Mouse (Mus musculus): ENCODE results near the gene Sumo1. TPM values are rescaled to one million over a fixed set of nuclear protein-coding genes. Genes with fewer than 3 reads are reported as not detected.
A peak's percentile ranks its signal among the peaks of the same experiment; 100 is the strongest.

Sumo1 gene
- polyA plus RNA-seq, 1 experiment: 116 TPM

GRCm38 (mm10) chr1:59684819-59685755, 14.5 kb upstream of the Sumo1 start, which contains the start of gene Nop58:
Gene Nop58 (plus strand): TSS chr1:59684971.
- Histone ChIP-seq H3K27ac (ENCODE audit: insufficient read depth, low read length) (peak within 1 kb of the TSS; percentile 66; the same call in 1 of the 2 replicates), H3K4me1 (ENCODE audit: control insufficient read depth, insufficient read depth, low read length) (peaks cover 4% of the 10 kb centered on the region; the same call in 1 of the 2 replicates), H3K27me3 (ENCODE audit: control insufficient read depth, insufficient read depth, low read length) (no peaks in the 10 kb centered on the region), H3K4me3 (replicated peaks; ENCODE audit: insufficient read depth, low read depth, low read length) (peak within 1 kb of the TSS; percentile 94)
- TF ChIP-seq POLR2A (IDR thresholded peaks at IDR 0.05; ENCODE audit: borderline replicate concordance, insufficient read depth, low read length): peak; percentile 88
- no peak for TF ChIP-seq CTCF (IDR thresholded peaks at IDR 0.05; ENCODE audit: borderline replicate concordance, insufficient read depth, low read depth, low read length)
- under 1% methylated on average over 49 of the region's 49 CpGs for WGBS
- DNase-seq: peak; percentile 89 to 94

DNA sequence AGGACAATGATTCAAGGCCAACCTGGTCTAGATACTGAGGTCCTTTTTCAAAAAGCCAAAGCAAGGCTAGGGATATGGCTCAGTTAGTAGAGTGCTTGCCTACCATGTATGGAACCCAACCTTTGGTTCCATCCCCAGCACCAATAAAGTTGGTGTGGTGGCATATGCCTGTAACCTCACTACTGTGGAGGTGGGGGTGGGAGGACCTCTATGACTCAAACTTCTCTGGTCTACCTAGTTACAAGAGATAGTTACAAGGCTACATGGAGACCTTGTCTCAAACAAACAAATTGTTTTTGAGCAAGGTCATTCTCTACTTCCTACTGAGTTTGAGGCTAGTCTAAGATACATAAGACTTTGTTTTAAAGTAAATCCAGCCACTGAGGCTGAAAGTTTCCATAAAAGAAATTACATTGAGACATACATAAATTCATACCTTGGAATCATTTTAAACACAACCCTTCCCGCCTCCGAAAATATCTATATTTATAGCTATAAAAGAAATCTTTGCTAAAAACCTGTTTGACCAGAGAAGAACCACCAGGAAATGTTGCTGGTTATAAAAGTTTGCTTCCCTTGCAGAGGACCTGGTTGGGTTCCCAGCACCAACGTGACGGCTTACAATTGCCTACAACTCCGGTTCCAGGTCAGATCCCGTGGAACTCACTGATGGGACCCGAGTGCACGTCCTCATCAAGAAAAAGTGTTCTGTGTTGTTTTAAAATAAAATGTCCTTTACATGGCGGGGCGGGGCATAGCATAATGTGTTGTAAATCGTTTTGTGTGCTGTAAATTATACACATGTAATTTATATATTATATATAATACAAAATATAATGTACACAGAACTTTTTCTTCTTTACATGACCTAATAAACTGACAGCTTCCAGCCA, 13.5 kb upstream of the Sumo1 start:
- Histone ChIP-seq H3K4me3 (replicated peaks; ENCODE audit: insufficient read depth, low read depth, low read length) (peak overlapping the region; percentile 84), H3K27me3 (ENCODE audit: control insufficient read depth, insufficient read depth, low read length) (no peaks in the 10 kb centered on the region), H3K4me1 (ENCODE audit: control insufficient read depth, insufficient read depth, low read length) (peaks cover 4% of the 10 kb centered on the region; the same call in 1 of the 2 replicates), H3K27ac (ENCODE audit: insufficient read depth, low read length) (no peak overlapping the region; the same call in 1 of the 2 replicates)
- 8% methylated on average over 11 of the region's 11 CpGs for WGBS
- peak in 1 of 2 experiments; percentile 44 for DNase-seq
- TF ChIP-seq POLR2A (IDR thresholded peaks at IDR 0.05; ENCODE audit: borderline replicate concordance, insufficient read depth, low read length): no peak
- no peak for TF ChIP-seq CTCF (IDR thresholded peaks at IDR 0.05; ENCODE audit: borderline replicate concordance, insufficient read depth, low read depth, low read length)

GRCm38 (mm10) chr1:59673661-59674060, 3.0 kb upstream of the Sumo1 start:
- WGBS: 96% methylated on average over 2 of the region's 2 CpGs
- Histone ChIP-seq H3K4me1 (ENCODE audit: control insufficient read depth, insufficient read depth, low read length) (no peaks in the 10 kb centered on the region), H3K27me3 (ENCODE audit: control insufficient read depth, insufficient read depth, low read length) (no peaks in the 10 kb centered on the region), H3K4me3 (replicated peaks; ENCODE audit: insufficient read depth, low read depth, low read length) (no peak overlapping the region), H3K27ac (ENCODE audit: insufficient read depth, low read length) (no peak overlapping the region)
- DNase-seq: no peak
- TF ChIP-seq CTCF (IDR thresholded peaks at IDR 0.05; ENCODE audit: borderline replicate concordance, insufficient read depth, low read depth, low read length) (no peak), POLR2A (IDR thresholded peaks at IDR 0.05; ENCODE audit: borderline replicate concordance, insufficient read depth, low read length) (no peak)

- Histone ChIP-seq H3K4me3 (replicated peaks; ENCODE audit: insufficient read depth, low read depth, low read length) (peak overlapping the region; percentile 83), H3K4me1 (ENCODE audit: control insufficient read depth, insufficient read depth, low read length) (no peaks in the 10 kb centered on the region), H3K27me3 (ENCODE audit: control insufficient read depth, insufficient read depth, low read length) (no peaks in the 10 kb centered on the region), H3K27ac (ENCODE audit: insufficient read depth, low read length) (peak overlapping the region; percentile 11)
- WGBS: under 1% methylated on average over 53 of the region's 54 CpGs
- peak; percentile 49 to 60 for DNase-seq
- TF ChIP-seq CTCF (IDR thresholded peaks at IDR 0.05; ENCODE audit: borderline replicate concordance, insufficient read depth, low read depth, low read length) (no peak), POLR2A (IDR thresholded peaks at IDR 0.05; ENCODE audit: borderline replicate concordance, insufficient read depth, low read length) (no peak)
Observed at GRCm38 (mm10) chr1:59669962-59670630, 538 bp downstream of the Sumo1 start.

DNA sequence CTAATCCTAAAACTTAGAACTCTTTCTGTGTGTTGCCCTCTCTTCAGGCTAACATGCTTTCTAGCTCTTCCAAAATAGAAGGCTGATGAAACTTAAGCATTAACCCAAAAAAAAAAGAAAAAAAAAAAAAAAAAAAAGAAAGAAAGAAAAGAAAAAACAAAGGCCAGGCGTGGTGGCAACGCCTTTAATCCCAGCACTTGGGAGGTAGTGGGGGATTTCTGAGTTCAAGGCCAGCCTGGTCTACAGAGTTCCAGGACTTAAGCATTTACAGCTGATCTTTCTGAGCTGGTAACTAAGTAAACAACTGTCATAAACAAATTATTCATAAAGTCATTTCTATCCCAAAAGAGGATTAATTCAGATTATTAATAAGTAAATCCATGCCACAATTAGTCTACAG, 1.8 kb downstream of the Sumo1 start:
- Histone ChIP-seq H3K27me3 (ENCODE audit: control insufficient read depth, insufficient read depth, low read length) (no peaks in the 10 kb centered on the region), H3K27ac (ENCODE audit: insufficient read depth, low read length) (no peak overlapping the region), H3K4me1 (ENCODE audit: control insufficient read depth, insufficient read depth, low read length) (no peaks in the 10 kb centered on the region), H3K4me3 (replicated peaks; ENCODE audit: insufficient read depth, low read depth, low read length) (no peak overlapping the region)
- DNase-seq: no peak
- 82% methylated on average over 2 of the region's 2 CpGs for WGBS
- TF ChIP-seq CTCF (IDR thresholded peaks at IDR 0.05; ENCODE audit: borderline replicate concordance, insufficient read depth, low read depth, low read length) (no peak), POLR2A (IDR thresholded peaks at IDR 0.05; ENCODE audit: borderline replicate concordance, insufficient read depth, low read length) (no peak)

DNA sequence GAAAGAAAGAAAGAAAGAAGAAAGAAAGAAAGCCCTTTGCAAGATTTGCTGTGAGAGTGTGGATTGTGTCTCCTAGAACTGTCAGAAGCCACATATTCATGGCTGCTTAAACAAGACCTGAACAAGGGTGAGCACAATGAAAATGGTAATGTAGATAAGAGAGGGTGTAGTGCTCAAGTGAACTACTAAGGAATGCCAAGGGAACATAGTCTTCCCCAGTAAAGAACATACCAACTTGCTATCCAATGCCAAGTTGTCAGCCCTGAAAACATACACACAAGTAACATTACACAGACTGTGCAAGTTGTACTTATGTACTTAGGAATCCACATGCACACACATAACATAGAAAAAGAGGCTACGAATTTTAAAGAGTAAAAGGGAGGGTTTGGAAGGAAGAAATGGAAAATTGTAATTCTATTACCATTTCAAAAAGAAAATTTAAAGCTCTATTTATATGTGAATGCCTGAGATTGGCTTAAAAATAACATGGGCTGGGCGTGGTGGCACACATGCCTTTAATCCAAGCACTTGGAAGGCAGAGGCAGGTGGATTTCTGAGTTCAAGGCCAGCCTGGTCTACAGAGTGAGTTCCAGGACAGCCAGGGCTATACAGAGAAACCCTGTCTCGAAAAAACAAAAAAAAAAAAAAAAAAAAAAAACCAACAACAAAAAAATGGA, 7.0 kb downstream of the Sumo1 start:
- no peak overlapping the region for H3K4me3 ChIP-seq (replicated peaks; ENCODE audit: insufficient read depth, low read depth, low read length)
- H3K4me1 ChIP-seq (ENCODE audit: control insufficient read depth, insufficient read depth, low read length): no peaks in the 10 kb centered on the region
- H3K27me3 ChIP-seq (ENCODE audit: control insufficient read depth, insufficient read depth, low read length): no peaks in the 10 kb centered on the region
- no peak for TF ChIP-seq POLR2A (IDR thresholded peaks at IDR 0.05; ENCODE audit: borderline replicate concordance, insufficient read depth, low read length)
- no peak for TF ChIP-seq CTCF (IDR thresholded peaks at IDR 0.05; ENCODE audit: borderline replicate concordance, insufficient read depth, low read depth, low read length)
- DNase-seq: no peak
- no peak overlapping the region for H3K27ac ChIP-seq (ENCODE audit: insufficient read depth, low read length)
- 79% methylated on average over 3 of the region's 3 CpGs for WGBS
